Mouse (Mus musculus) stomach, postnatal 0 days (tissue): ENCODE measurements at regions not wholly inside any gene's neighbourhood (a gene's known extent, or its start where the extent isn't known, plus 50 kb on each side); places are given as distances from the start of the nearest gene placed in this dataset.

ENCODE experiments used
- CTCF ChIP-seq: IDR thresholded peaks from 2 replicates; pipeline ENCODE4 v1.5.1; 2016; ENCODE audit warnings: antibody characterized with exemption, low read depth, mild to moderate bottlenecking, moderate library complexity
- EP300 ChIP-seq: optimal IDR thresholded peaks from 2 replicates; pipeline ENCODE3; 2016; ENCODE audit warnings: antibody characterized with exemption

GRCm38 (mm10) chr4:89049592-89050440 lies 87.1 kb upstream of the Mtap start:
- TF ChIP-seq CTCF (no peak), EP300 (no peak)
